Mouse (Mus musculus) forebrain, embryonic 14.5 days (tissue): Measurements from ENCODE around the gene Mex3a. TPM values are rescaled to one million over a fixed set of nuclear protein-coding genes. Genes with fewer than 3 reads are reported as not detected.

Experiments
- ATAC-seq: fragments of 200-750 bp; cut with Nextera tagmentation; 2 replicates; pipeline ENCODE4 v1.8.0; 2017; ENCODE audit warnings: mild to moderate bottlenecking, moderate library complexity
- DNase-seq: peaks from one replicate; pipeline ENCODE4 v3.0.0-alpha.2; 2015; ENCODE audit warnings: low spot score
- H3K27ac ChIP-seq: fragments of 300-500 bp; sonication (generic); 2 replicates; pipeline ENCODE4 v1.5.1; 2014; ENCODE audit warnings: low read depth, mild to moderate bottlenecking, control low read depth, low read length, moderate library complexity
- H3K27me3 ChIP-seq: fragments of 300-500 bp; sonication (generic); replicated peaks from 2 replicates; pipeline ENCODE4 v1.6.1; 2014; ENCODE audit warnings: low read length, control low read depth, mixed read lengths; ENCODE audit not compliant: control insufficient read depth, insufficient read depth
- H3K36me3 ChIP-seq: fragments of 300-500 bp; sonication (generic); 2 replicates; pipeline ENCODE4 v1.6.1; 2014; ENCODE audit warnings: low read length, control low read depth; ENCODE audit not compliant: control insufficient read depth, insufficient read depth
- H3K4me1 ChIP-seq: fragments of 300-500 bp; sonication (generic); 2 replicates; pipeline ENCODE4 v1.6.1; 2014; ENCODE audit warnings: antibody characterized with exemption, low read length, control low read depth; ENCODE audit not compliant: control insufficient read depth, insufficient read depth
- H3K4me2 ChIP-seq: fragments of 300-500 bp; sonication (generic); 2 replicates; pipeline ENCODE4 v1.6.1; 2014; ENCODE audit warnings: mild to moderate bottlenecking, control low read depth, low read length
- H3K4me3 ChIP-seq: fragments of 300-500 bp; sonication (generic); 2 replicates; pipeline ENCODE4 v1.5.1; 2014; ENCODE audit warnings: low read depth, low read length, control low read depth
- H3K9ac ChIP-seq: fragments of 300-500 bp; sonication (generic); 2 replicates; pipeline ENCODE4 v1.6.1; 2014; ENCODE audit warnings: mild to moderate bottlenecking, low read length, control low read depth, moderate library complexity
- H3K9me3 ChIP-seq: fragments of 300-500 bp; sonication (generic); replicated peaks from 2 replicates; pipeline ENCODE4 v1.6.1; 2016; ENCODE audit warnings: low read length, control low read depth, mixed read lengths; ENCODE audit not compliant: control insufficient read depth
- WGBS: fragments of 180-500 bp; shearing (Covaris S2); extraction: QIAGEN DNeasy Blood & Tissue Kit; methylation state at CpG from one replicate; pipeline ENCODE4 v1.1.7; 2014; 5-methylcytosine and 5-hydroxymethylcytosine counted together
- polyA plus RNA-seq: library from polyadenylated mRNA; unstranded; fragments of >200 nt; fragmentation: Nextera tagmentation; extraction: Ambion mirVana; gene quantifications from 2 replicates; pipeline ENCODE4 v1.2.1, GENCODE M21; 2014

The Mex3a gene
- polyA plus RNA-seq, 1 experiment from 2014 or later: 48.8 TPM

- peak; percentile 88 for DNase-seq
- Histone ChIP-seq H3K9me3 (no peaks in the 10 kb centered on the region), H3K27ac (peak overlapping the region; percentile 9; the same call in 1 of the 2 replicates), H3K9ac (peak overlapping the region; percentile 79), H3K36me3 (no peaks in the 10 kb centered on the region), H3K4me3 (peak overlapping the region; percentile 60), H3K4me2 (peak overlapping the region; percentile 99), H3K4me1 (peaks cover 2% of the 10 kb centered on the region; the same call in 1 of the 2 replicates), H3K27me3 (no peaks in the 10 kb centered on the region)
- ATAC-seq: peak; percentile 91
- WGBS: under 1% methylated on average over 55 of the region's 55 CpGs
These were observed 29.3 kb upstream of the Mex3a start for GRCm38 (mm10) chr3:88502641-88503504.

GRCm38 (mm10) chr3:88503505-88503863 lies 28.7 kb upstream of the Mex3a start:
- Histone ChIP-seq H3K9ac (no peak overlapping the region), H3K9me3 (no peaks in the 10 kb centered on the region), H3K27ac (no peak overlapping the region), H3K4me2 (peak overlapping the region; percentile 99), H3K27me3 (no peaks in the 10 kb centered on the region), H3K4me3 (peak overlapping the region; percentile 60; the same call in 1 of the 2 replicates), H3K4me1 (peaks cover 2% of the 10 kb centered on the region; the same call in 1 of the 2 replicates), H3K36me3 (no peaks in the 10 kb centered on the region)
- DNase-seq (no peak), ATAC-seq (peak; percentile 16; the same call in 1 of the 2 replicates)
- 20% methylated on average over 4 of the region's 4 CpGs for WGBS

- peaks cover 2% of the 10 kb centered on the region; the same call in 1 of the 2 replicates for H3K4me1 ChIP-seq
- 46% methylated on average over 8 of the region's 8 CpGs for WGBS
- DNase-seq (no peak), ATAC-seq (no peak)
- no peak overlapping the region for H3K4me3 ChIP-seq
- H3K9me3 ChIP-seq: no peaks in the 10 kb centered on the region
- no peak overlapping the region for H3K4me2 ChIP-seq
- H3K27ac ChIP-seq: no peak overlapping the region
- H3K36me3 ChIP-seq: no peaks in the 10 kb centered on the region
- H3K9ac ChIP-seq: no peak overlapping the region
- H3K27me3 ChIP-seq: no peaks in the 10 kb centered on the region
These were observed 28.1 kb upstream of the Mex3a start for GRCm38 (mm10) chr3:88503881-88504746.

- Histone ChIP-seq H3K9ac (no peak overlapping the region), H3K27ac (no peak overlapping the region), H3K4me1 (peaks cover 2% of the 10 kb centered on the region; the same call in 1 of the 2 replicates), H3K4me3 (no peak overlapping the region), H3K36me3 (no peaks in the 10 kb centered on the region), H3K27me3 (no peaks in the 10 kb centered on the region), H3K9me3 (no peaks in the 10 kb centered on the region), H3K4me2 (no peak overlapping the region)
- 69% methylated on average over 6 of the region's 6 CpGs for WGBS
- DNase-seq (no peak), ATAC-seq (no peak)
These were observed 27.1 kb upstream of the Mex3a start for GRCm38 (mm10) chr3:88505081-88505480.

- no peak for ATAC-seq
- H3K4me2 ChIP-seq: no peak overlapping the region
- no peak overlapping the region for H3K4me3 ChIP-seq
- H3K27ac ChIP-seq: no peak overlapping the region
- H3K9ac ChIP-seq: no peak overlapping the region
- no peaks in the 10 kb centered on the region for H3K36me3 ChIP-seq
- no peaks in the 10 kb centered on the region for H3K9me3 ChIP-seq
- whole genome bisulfite sequencing: 51% methylated on average over 7 of the region's 7 CpGs
- H3K27me3 ChIP-seq: no peaks in the 10 kb centered on the region
- H3K4me1 ChIP-seq: peaks cover 6% of the 10 kb centered on the region; the same call in 1 of the 2 replicates
- no peak for DNase-seq
These were observed 26.4 kb upstream of the Mex3a start for GRCm38 (mm10) chr3:88505765-88506164.

GRCm38 (mm10) chr3:88509250-88509649 lies 22.9 kb upstream of the Mex3a start:
- Histone ChIP-seq H3K9ac (peak overlapping the region; percentile 62), H3K4me2 (peak overlapping the region; percentile 61), H3K27me3 (no peaks in the 10 kb centered on the region), H3K36me3 (no peaks in the 10 kb centered on the region), H3K4me3 (peak overlapping the region; percentile 32), H3K27ac (peak overlapping the region; percentile 91), H3K4me1 (peaks cover 12% of the 10 kb centered on the region), H3K9me3 (no peaks in the 10 kb centered on the region)
- DNase-seq (no peak), ATAC-seq (peak; percentile 2; the same call in 1 of the 2 replicates)
- WGBS: 59% methylated on average over 3 of the region's 3 CpGs

GRCm38 (mm10) chr3:88509692-88510420 lies 22.3 kb upstream of the Mex3a start, which contains the start of gene Lmna:
TSS of gene Lmna (minus strand) at chr3:88509956.
- Histone ChIP-seq H3K27me3 (no peaks in the 10 kb centered on the region), H3K27ac (peak within 1 kb of the TSS; percentile 91), H3K4me1 (peaks cover 12% of the 10 kb centered on the region), H3K9ac (peak within 1 kb of the TSS; percentile 62), H3K4me3 (peak within 1 kb of the TSS; percentile 32), H3K4me2 (peak within 1 kb of the TSS; percentile 61), H3K9me3 (no peaks in the 10 kb centered on the region), H3K36me3 (no peaks in the 10 kb centered on the region)
- ATAC-seq (peak; percentile 98), DNase-seq (peak; percentile 95)
- under 1% methylated on average over 31 of the region's 31 CpGs for WGBS
